Mouse (Mus musculus): ENCODE measurements around the gene Fgfr2. TPM values are rescaled to one million over a fixed set of nuclear protein-coding genes. Genes with fewer than 3 reads are reported as not detected.

Gene Fgfr2
- polyA plus RNA-seq, 1 experiment from 2014 or later = 34.1 TPM

GRCm38 (mm10) chr7:130865613-130866591 is 2257.2 kb downstream of the Fgfr2 start, which contains the start of gene Plekha1:
TSS of gene Plekha1 (plus strand) at chr7:130865756.
- peak within 1 kb of the TSS; percentile 67 for H3K4me2 ChIP-seq
- H3K4me1 ChIP-seq (replicated peaks) = peaks cover 6% of the 10 kb centered on the region
- no peaks in the 10 kb centered on the region for H3K9me3 ChIP-seq (replicated peaks)
- no peaks in the 10 kb centered on the region for H3K36me3 ChIP-seq
- peak; percentile 94 for ATAC-seq (ENCODE audit: insufficient number of reproducible peaks, low FRiP score)
- H3K4me3 ChIP-seq = peak within 1 kb of the TSS; percentile 86
- H3K27me3 ChIP-seq (replicated peaks) = 0 out of 2 replicates have a peak, but pooled peaks cover 7% of the 10 kb centered on the region
- H3K27ac ChIP-seq (ENCODE audit: poor library complexity, severe bottlenecking) = peak within 1 kb of the TSS; percentile 74
- WGBS = under 1% methylated on average over 111 of the region's 114 CpGs
- H3K9ac ChIP-seq = peak within 1 kb of the TSS; percentile 90

GRCm38 (mm10) chr7:130864711-130865110 is 2258.4 kb downstream of the Fgfr2 start:
- 60% methylated on average over 7 of the region's 7 CpGs for WGBS
- no peak overlapping the region for H3K4me3 ChIP-seq
- H3K9ac ChIP-seq = no peak overlapping the region

GRCm38 (mm10) chr7:130862501-130862900 is 2260.6 kb downstream of the Fgfr2 start:
- 0 out of 2 replicates have a peak, but pooled peaks cover 7% of the 10 kb centered on the region for H3K27me3 ChIP-seq (replicated peaks)
- H3K9ac ChIP-seq = no peak overlapping the region
- H3K36me3 ChIP-seq = no peaks in the 10 kb centered on the region
- H3K4me1 ChIP-seq (replicated peaks) = peaks cover 4% of the 10 kb centered on the region
- no peak overlapping the region for H3K4me3 ChIP-seq
- WGBS = 56% methylated on average over 1 of the region's 1 CpGs
- H3K4me2 ChIP-seq = no peak overlapping the region
- no peak for ATAC-seq (ENCODE audit: insufficient number of reproducible peaks, low FRiP score)
- H3K9me3 ChIP-seq (replicated peaks) = no peaks in the 10 kb centered on the region
- no peak overlapping the region for H3K27ac ChIP-seq (ENCODE audit: poor library complexity, severe bottlenecking)

More at GRCm38 (mm10) chr7:130864711-130865110, 2258.4 kb downstream of the Fgfr2 start:
- Histone ChIP-seq H3K36me3 (no peaks in the 10 kb centered on the region), H3K4me2 (no peak overlapping the region), H3K4me1 (replicated peaks) (peaks cover 5% of the 10 kb centered on the region), H3K27me3 (replicated peaks) (0 out of 2 replicates have a peak, but pooled peaks cover 7% of the 10 kb centered on the region), H3K9me3 (replicated peaks) (no peaks in the 10 kb centered on the region), H3K27ac (ENCODE audit: poor library complexity, severe bottlenecking) (no peak overlapping the region)
- ATAC-seq (ENCODE audit: insufficient number of reproducible peaks, low FRiP score) = no peak

- no peak overlapping the region for H3K9ac ChIP-seq
- H3K4me2 ChIP-seq = no peak overlapping the region
- ATAC-seq (ENCODE audit: insufficient number of reproducible peaks, low FRiP score) = no peak
- H3K27ac ChIP-seq (ENCODE audit: poor library complexity, severe bottlenecking) = no peak overlapping the region
- H3K36me3 ChIP-seq = no peaks in the 10 kb centered on the region
- 0 out of 2 replicates have a peak, but pooled peaks cover 7% of the 10 kb centered on the region for H3K27me3 ChIP-seq (replicated peaks)
- peaks cover 1% of the 10 kb centered on the region for H3K4me1 ChIP-seq (replicated peaks)
- no peak overlapping the region for H3K4me3 ChIP-seq
- 53% methylated on average over 11 of the region's 11 CpGs for WGBS
- H3K9me3 ChIP-seq (replicated peaks) = no peaks in the 10 kb centered on the region
These were observed 2262.4 kb downstream of the Fgfr2 start for GRCm38 (mm10) chr7:130860721-130861142.

GRCm38 (mm10) chr7:130859926-130860325 is 2263.2 kb downstream of the Fgfr2 start:
- no peaks in the 10 kb centered on the region for H3K9me3 ChIP-seq (replicated peaks)
- peaks cover 4% of the 10 kb centered on the region for H3K4me1 ChIP-seq (replicated peaks)
- no peak overlapping the region for H3K4me3 ChIP-seq
- no peak for ATAC-seq (ENCODE audit: insufficient number of reproducible peaks, low FRiP score)
- H3K27me3 ChIP-seq (replicated peaks) = 0 out of 2 replicates have a peak, but pooled peaks cover 7% of the 10 kb centered on the region
- H3K4me2 ChIP-seq = no peak overlapping the region
- H3K27ac ChIP-seq (ENCODE audit: poor library complexity, severe bottlenecking) = no peak overlapping the region
- no peak overlapping the region for H3K9ac ChIP-seq
- no peaks in the 10 kb centered on the region for H3K36me3 ChIP-seq
- 42% methylated on average over 5 of the region's 5 CpGs for WGBS

GRCm38 (mm10) chr7:130857973-130858372 is 2265.2 kb downstream of the Fgfr2 start:
- no peak for ATAC-seq (ENCODE audit: insufficient number of reproducible peaks, low FRiP score)
- H3K4me2 ChIP-seq = no peak overlapping the region
- H3K4me3 ChIP-seq = no peak overlapping the region
- H3K27ac ChIP-seq (ENCODE audit: poor library complexity, severe bottlenecking) = no peak overlapping the region
- no peaks in the 10 kb centered on the region for H3K9me3 ChIP-seq (replicated peaks)
- H3K36me3 ChIP-seq = no peaks in the 10 kb centered on the region
- 0 out of 2 replicates have a peak, but pooled peaks cover 7% of the 10 kb centered on the region for H3K27me3 ChIP-seq (replicated peaks)
- peaks cover 4% of the 10 kb centered on the region; the same call in 1 of the 2 replicates for H3K4me1 ChIP-seq (replicated peaks)
- WGBS = 71% methylated on average over 6 of the region's 6 CpGs
- no peak overlapping the region for H3K9ac ChIP-seq

GRCm38 (mm10) chr7:130855681-130856080 is 2267.5 kb downstream of the Fgfr2 start:
- WGBS = 36% methylated on average over 3 of the region's 3 CpGs
- no peak for ATAC-seq (ENCODE audit: insufficient number of reproducible peaks, low FRiP score)
- H3K9me3 ChIP-seq (replicated peaks) = no peaks in the 10 kb centered on the region
- H3K4me2 ChIP-seq = no peak overlapping the region
- no peak overlapping the region for H3K4me3 ChIP-seq
- no peak overlapping the region for H3K27ac ChIP-seq (ENCODE audit: poor library complexity, severe bottlenecking)
- 0 out of 2 replicates have a peak, but pooled peaks cover 7% of the 10 kb centered on the region for H3K4me1 ChIP-seq (replicated peaks)
- H3K9ac ChIP-seq = no peak overlapping the region
- H3K36me3 ChIP-seq = no peaks in the 10 kb centered on the region
- H3K27me3 ChIP-seq (replicated peaks) = no peaks in the 10 kb centered on the region

GRCm38 (mm10) chr7:130854684-130855292 is 2268.4 kb downstream of the Fgfr2 start:
- no peaks in the 10 kb centered on the region for H3K36me3 ChIP-seq
- ATAC-seq (ENCODE audit: insufficient number of reproducible peaks, low FRiP score) = no peak
- H3K4me2 ChIP-seq = no peak overlapping the region
- no peak overlapping the region for H3K27ac ChIP-seq (ENCODE audit: poor library complexity, severe bottlenecking)
- H3K9me3 ChIP-seq (replicated peaks) = no peaks in the 10 kb centered on the region
- no peak overlapping the region for H3K4me3 ChIP-seq
- H3K27me3 ChIP-seq (replicated peaks) = no peaks in the 10 kb centered on the region
- H3K4me1 ChIP-seq (replicated peaks) = 0 out of 2 replicates have a peak, but pooled peaks cover 7% of the 10 kb centered on the region
- 77% methylated on average over 4 of the region's 4 CpGs for WGBS
- H3K9ac ChIP-seq = no peak overlapping the region

- Histone ChIP-seq H3K27ac (ENCODE audit: poor library complexity, severe bottlenecking) (no peak overlapping the region), H3K36me3 (no peaks in the 10 kb centered on the region), H3K9ac (no peak overlapping the region), H3K4me1 (replicated peaks) (peaks cover 9% of the 10 kb centered on the region; the same call in 1 of the 2 replicates), H3K27me3 (replicated peaks) (no peaks in the 10 kb centered on the region), H3K4me3 (no peak overlapping the region), H3K9me3 (replicated peaks) (no peaks in the 10 kb centered on the region), H3K4me2 (no peak overlapping the region)
- no peak for ATAC-seq (ENCODE audit: insufficient number of reproducible peaks, low FRiP score)
- 82% methylated on average over 17 of the region's 17 CpGs for WGBS
These were observed 2275.9 kb downstream of the Fgfr2 start for GRCm38 (mm10) chr7:130847164-130847718.

- Histone ChIP-seq H3K27ac (ENCODE audit: poor library complexity, severe bottlenecking) (no peak overlapping the region), H3K9me3 (replicated peaks) (no peaks in the 10 kb centered on the region), H3K4me2 (no peak overlapping the region), H3K4me1 (replicated peaks) (peaks cover 29% of the 10 kb centered on the region), H3K9ac (no peak overlapping the region), H3K36me3 (no peaks in the 10 kb centered on the region), H3K27me3 (replicated peaks) (no peaks in the 10 kb centered on the region), H3K4me3 (no peak overlapping the region)
- WGBS = 89% methylated on average over 12 of the region's 12 CpGs
- no peak for ATAC-seq (ENCODE audit: insufficient number of reproducible peaks, low FRiP score)
These were observed 2283.6 kb downstream of the Fgfr2 start for GRCm38 (mm10) chr7:130839380-130840100.
